Mouse (Mus musculus): Measurements from ENCODE around the gene Phf21a. TPM values are rescaled to one million over a fixed set of nuclear protein-coding genes. Genes with fewer than 3 reads are reported as not detected.
"Not testable (repeated sequence)": the region's sequence is repeated elsewhere in the genome, so short reads cannot be mapped to it uniquely, and the experiment has no call there.

Gene Phf21a
- total RNA-seq, 1 experiment from 2014 or later, result 68.1 TPM

GRCm38 (mm10) chr2:92082196-92082595 is 10.7 kb upstream of the Phf21a start:
- no peak for DNase-seq

GRCm38 (mm10) chr2:92085721-92086120 is 7.2 kb upstream of the Phf21a start:
- no peak for DNase-seq

GRCm38 (mm10) chr2:92087065-92087464 is 5.9 kb upstream of the Phf21a start:
- peak; percentile 10 for DNase-seq

GRCm38 (mm10) chr2:92089782-92090181 is 3.1 kb upstream of the Phf21a start:
- no peak for DNase-seq

- not testable (repeated sequence) for DNase-seq
Measured at GRCm38 (mm10) chr2:92093503-92093902, 586 bp downstream of the Phf21a start.

GRCm38 (mm10) chr2:92094078-92094477 is 1.2 kb downstream of the Phf21a start:
- DNase-seq, result no peak

GRCm38 (mm10) chr2:92100768-92101167 is 7.9 kb downstream of the Phf21a start:
- DNase-seq, result no peak

GRCm38 (mm10) chr2:92124523-92124922 is 31.6 kb downstream of the Phf21a start:
- DNase-seq, result no peak

- DNase-seq, result no peak
Measured at GRCm38 (mm10) chr2:92125330-92125729, 32.4 kb downstream of the Phf21a start.

GRCm38 (mm10) chr2:92130071-92130470 is 37.2 kb downstream of the Phf21a start:
- DNase-seq, result no peak

- peak; percentile 23 for DNase-seq
Measured at GRCm38 (mm10) chr2:92138736-92139135, 45.8 kb downstream of the Phf21a start.

- DNase-seq, result peak; percentile 8
Measured at GRCm38 (mm10) chr2:92139365-92139764, 46.4 kb downstream of the Phf21a start.

GRCm38 (mm10) chr2:92140383-92140782 is 47.5 kb downstream of the Phf21a start:
- DNase-seq, result no peak

- no peak for DNase-seq
Measured at GRCm38 (mm10) chr2:92141073-92141472, 48.2 kb downstream of the Phf21a start.

GRCm38 (mm10) chr2:92143932-92144331 is 51.0 kb downstream of the Phf21a start:
- no peak for DNase-seq

- not testable (repeated sequence) for DNase-seq
Measured at GRCm38 (mm10) chr2:92147925-92148750, 55.2 kb downstream of the Phf21a start.

GRCm38 (mm10) chr2:92164291-92164690 is 71.4 kb downstream of the Phf21a start:
- peak; percentile 41 for DNase-seq

- no peak for DNase-seq
Measured at GRCm38 (mm10) chr2:92166950-92167349, 74.0 kb downstream of the Phf21a start.

GRCm38 (mm10) chr2:92171046-92171643 is 78.2 kb downstream of the Phf21a start:
- DNase-seq, result no peak

GRCm38 (mm10) chr2:92172300-92172699 is 79.4 kb downstream of the Phf21a start:
- no peak for DNase-seq

- no peak for DNase-seq
Measured at GRCm38 (mm10) chr2:92173186-92173585, 80.3 kb downstream of the Phf21a start.

GRCm38 (mm10) chr2:92174265-92174664 is 81.3 kb downstream of the Phf21a start:
- no peak for DNase-seq

GRCm38 (mm10) chr2:92175002-92175401 is 82.1 kb downstream of the Phf21a start:
- DNase-seq, result no peak

- no peak for DNase-seq
Measured at GRCm38 (mm10) chr2:92176292-92176691, 83.4 kb downstream of the Phf21a start.
